Mouse (Mus musculus) CH12.LX (cell line): ENCODE data around the gene Grcc10.

Source experiments
- BHLHE40 ChIP-seq: IDR thresholded peaks from 2 replicates; pipeline ENCODE4 v1.6.1; 2011; ENCODE audit warnings: mild to moderate bottlenecking, low read depth, low read length, improper control_type of control experiment
- CHD1 ChIP-seq: IDR thresholded peaks from 2 replicates; pipeline ENCODE4 v1.6.1; 2012; ENCODE audit warnings: low read depth, low read length, improper control_type of control experiment, inconsistent platforms
- CTCF ChIP-seq, 2 experiments: IDR thresholded peaks in 1 of 2; conservative IDR thresholded peaks in 1 of 2; 2 replicates each; pipeline ENCODE4 v1.5.1; 2011 to 2012; ENCODE audit warnings: low read depth in 2 of 2, low read length in 2 of 2, improper control_type of control experiment in 1 of 2, inconsistent platforms in 1 of 2, mild to moderate bottlenecking in 1 of 2, moderate library complexity in 1 of 2
- ELF1 ChIP-seq: IDR thresholded peaks from 2 replicates; pipeline ENCODE4 v1.6.1; 2014; ENCODE audit warnings: low read depth, mild to moderate bottlenecking, inconsistent platforms, low read length, improper control_type of control experiment
- EP300 ChIP-seq: IDR thresholded peaks from 2 replicates; pipeline ENCODE4 v1.6.1; 2011; ENCODE audit warnings: low read length, improper control_type of control experiment
- POLR2A ChIP-seq: IDR thresholded peaks from 2 replicates; pipeline ENCODE4 v1.6.1; 2011; ENCODE audit warnings: low read depth, mild to moderate bottlenecking, improper control_type of control experiment, low read length
- POLR2AphosphoS2 ChIP-seq: IDR thresholded peaks from 2 replicates; pipeline ENCODE4 v1.6.1; 2011; ENCODE audit warnings: low read depth, low read length, improper control_type of control experiment
- SIN3A ChIP-seq: IDR thresholded peaks from 2 replicates; pipeline ENCODE4 v1.6.1; 2012; ENCODE audit warnings: low read length, improper control_type of control experiment, inconsistent platforms

DNA sequence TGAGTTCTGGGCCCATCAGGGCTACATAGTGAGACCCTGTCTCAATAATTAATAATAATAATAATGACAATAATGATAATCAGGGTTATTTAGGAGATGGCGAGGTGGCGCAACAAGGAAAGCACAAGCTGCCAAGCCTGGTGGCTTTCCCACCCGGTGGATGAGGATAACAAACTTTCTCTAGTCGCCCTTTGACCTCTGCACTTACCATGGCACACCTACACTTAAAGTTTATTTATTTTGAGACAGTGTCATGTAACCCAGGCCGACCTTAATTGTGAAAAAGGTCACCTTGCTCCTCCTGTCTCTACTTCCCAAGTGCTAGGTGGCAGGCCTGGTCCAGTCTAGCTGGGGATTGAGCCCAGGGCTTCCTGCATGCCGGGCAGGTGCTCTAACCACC, 42.4 kb downstream of the Grcc10 start:
- TF ChIP-seq CTCF (conservative IDR thresholded peaks at IDR 0.05 in 1 of 2, IDR thresholded peaks at IDR 0.05 in 1 of 2; ENCODE audit: low read depth in 2 of 2, low read length in 2 of 2): no peak
- no peak for TF ChIP-seq EP300
- no peak for TF ChIP-seq ELF1
- no peak for TF ChIP-seq POLR2A
- no peak for TF ChIP-seq POLR2AphosphoS2
- TF ChIP-seq CHD1: no peak
- TF ChIP-seq SIN3A: no peak
- TF ChIP-seq BHLHE40: no peak
